Mouse (Mus musculus) spleen, adult 18-20 months (tissue): ENCODE data around the gene Ankle2.

ENCODE experiments used
- DNase-seq, 2 experiments: peaks; one replicate each; pipeline ENCODE4 v3.0.0; 2022; ENCODE audit warnings: mixed read lengths in 2 of 2

Ankle2 gene

DNA sequence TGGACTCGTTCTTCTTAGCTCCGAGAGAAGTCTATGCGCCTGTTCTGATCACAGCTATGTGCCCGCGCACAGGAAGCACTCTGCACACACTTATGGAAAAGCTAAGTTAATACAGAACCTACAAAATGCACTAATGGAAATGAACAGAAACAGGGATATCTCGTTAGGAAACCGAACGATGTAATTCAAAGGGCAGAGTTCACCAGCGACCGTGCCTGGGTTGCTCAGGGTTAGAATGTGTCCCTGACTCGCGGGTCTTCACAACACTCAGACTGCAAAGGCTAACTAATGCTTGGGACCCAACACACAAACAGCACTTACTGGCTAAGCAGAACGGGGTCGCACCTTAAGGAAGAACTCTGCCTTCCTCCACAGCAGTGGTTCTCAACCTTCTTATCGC lies 54.4 kb downstream of the Ankle2 start:
- no peak for DNase-seq

GRCm38 (mm10) chr5:110285770-110286445 lies 55.1 kb downstream of the Ankle2 start, which contains the start of the genes Pxmp2 and Pole:
Gene Pxmp2 (minus strand): TSS chr5:110286186.
Gene Pole (plus strand): TSS chr5:110286306.
- peak; percentile 74 to 84 for DNase-seq

GRCm38 (mm10) chr5:110286446-110287083 lies 55.8 kb downstream of the Ankle2 start:
- DNase-seq = no peak

DNA sequence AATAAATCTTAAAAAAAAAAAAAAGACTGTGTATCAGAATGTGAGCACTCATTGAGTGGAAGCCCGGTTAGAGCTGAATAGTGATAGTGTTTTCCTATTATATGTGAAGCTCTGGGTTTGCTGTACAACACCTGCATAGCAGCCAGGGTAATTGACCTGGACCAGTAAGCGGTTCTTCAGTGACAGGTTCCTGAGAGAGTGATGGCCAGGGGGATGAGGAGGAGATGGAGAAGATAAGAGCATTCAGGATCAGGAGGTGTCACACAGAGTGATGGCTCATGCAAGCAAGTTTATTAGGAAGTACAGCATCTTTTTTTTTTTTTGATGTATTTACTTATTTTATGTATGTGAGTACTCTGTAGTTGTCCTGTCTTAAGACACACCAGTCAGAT lies 56.3 kb downstream of the Ankle2 start:
- DNase-seq = no peak

DNA sequence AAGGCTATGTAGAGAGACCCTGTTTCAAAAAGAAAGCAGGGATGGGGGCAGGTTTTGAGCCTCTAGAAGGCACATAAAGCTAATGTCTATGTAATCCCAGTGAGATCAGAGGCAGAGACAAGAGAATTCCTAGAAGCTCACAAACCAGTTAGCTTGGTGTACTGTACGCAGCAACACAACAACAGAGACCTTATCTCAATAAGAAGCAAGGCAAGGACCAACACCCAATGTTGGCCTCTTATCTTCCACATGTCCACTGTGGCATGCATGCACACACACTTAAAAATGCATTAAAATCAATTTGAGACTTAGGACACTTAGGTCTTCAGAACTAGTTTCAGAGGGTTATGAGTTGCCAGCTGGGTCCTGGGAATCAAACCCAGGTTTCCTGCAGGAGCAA lies 60.8 kb downstream of the Ankle2 start:
- DNase-seq = no peak

DNA sequence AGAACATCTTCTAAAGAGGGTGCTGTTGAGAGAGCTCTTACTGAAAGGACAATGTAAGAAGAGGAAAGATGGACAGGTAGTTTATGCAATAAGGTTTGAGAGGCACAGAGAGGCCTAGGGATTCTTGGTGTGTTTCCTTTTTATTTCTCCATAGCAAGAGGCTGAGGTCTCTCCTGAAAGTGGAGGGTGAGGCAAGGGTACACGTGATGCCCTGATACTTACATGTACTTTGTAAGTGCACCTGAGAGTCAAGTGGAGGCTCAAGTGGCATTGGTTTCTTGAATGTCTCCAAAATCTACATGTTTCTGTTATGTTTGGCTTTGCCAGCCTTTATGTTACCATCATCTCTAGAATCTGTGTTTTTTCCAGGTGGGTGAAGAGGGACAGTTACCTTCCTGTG lies 65.8 kb downstream of the Ankle2 start:
- no peak for DNase-seq

DNA sequence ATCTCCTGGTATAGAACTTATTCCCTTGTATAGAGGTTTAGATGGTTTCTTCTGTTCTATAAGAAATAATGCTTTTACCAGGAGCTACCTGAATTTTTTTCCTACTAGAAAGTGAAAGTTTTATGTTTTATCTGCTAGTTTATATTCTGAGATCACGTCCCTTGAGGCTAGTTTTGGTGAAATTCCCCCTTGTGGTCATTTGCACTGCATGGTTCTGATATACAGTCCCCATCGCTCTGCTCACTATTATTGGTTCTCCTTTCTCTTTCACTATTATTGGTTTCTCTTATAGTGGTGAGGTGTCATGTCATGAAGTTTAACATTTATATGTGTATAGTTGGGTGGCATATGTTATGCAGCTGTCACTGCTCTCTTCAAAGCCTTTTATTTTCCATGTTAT lies 69.8 kb downstream of the Ankle2 start:
- DNase-seq = no peak
